Mouse (Mus musculus) effector memory CD4-positive, alpha-beta T cell, adult 5 months (primary cell): ENCODE measurements around the gene Fstl5. TPM values are rescaled to one million over a fixed set of nuclear protein-coding genes. Genes with fewer than 3 reads are reported as not detected.

ENCODE experiments used
- polyA plus RNA-seq: library from polyadenylated mRNA; unstranded; fragments of 100-300 nt; shearing (Covaris generic); gene quantifications from one replicate; pipeline ENCODE4 v1.2.1, GENCODE M21; 2017

The Fstl5 gene
- not detected for polyA plus RNA-seq

GRCm38 (mm10) chr3:76074060-76074707 is at the start of gene Fstl5:
Fstl5 (plus strand) TSS chr3:76074270.

Other genes with a start within 250 kb of the Fstl5 start
- gene Golim4, start 117.3 kb upstream of the Fstl5 start, polyA plus RNA-seq = 22.7 TPM